Mouse (Mus musculus): ENCODE data around the gene Tcf12. TPM values are rescaled to one million over a fixed set of nuclear protein-coding genes. Genes with fewer than 3 reads are reported as not detected.

The Tcf12 gene
- polyA plus RNA-seq, 1 experiment from 2014 or later: 140 TPM

- Histone ChIP-seq H3K36me3 (no peaks in the 10 kb centered on the region), H3K4me1 (replicated peaks) (peaks cover 7% of the 10 kb centered on the region), H3K27me3 (no peaks in the 10 kb centered on the region), H3K4me2 (replicated peaks) (no peak overlapping the region), H3K9ac (replicated peaks) (no peak overlapping the region), H3K4me3 (replicated peaks) (no peak overlapping the region), H3K27ac (no peak overlapping the region), H3K9me3 (no peaks in the 10 kb centered on the region)
- 88% methylated on average over 1 of the region's 1 CpGs for WGBS
- no peak for ATAC-seq
Measured at GRCm38 (mm10) chr9:71936199-71936598, 175.5 kb downstream of the Tcf12 start.

GRCm38 (mm10) chr9:71934833-71935232, 176.8 kb downstream of the Tcf12 start:
- Histone ChIP-seq H3K27me3 (no peaks in the 10 kb centered on the region), H3K36me3 (no peaks in the 10 kb centered on the region), H3K27ac (no peak overlapping the region), H3K4me3 (replicated peaks) (no peak overlapping the region), H3K4me2 (replicated peaks) (no peak overlapping the region), H3K9ac (replicated peaks) (no peak overlapping the region), H3K4me1 (replicated peaks) (peaks cover 8% of the 10 kb centered on the region), H3K9me3 (no peaks in the 10 kb centered on the region)
- WGBS: 81% methylated on average over 3 of the region's 3 CpGs
- no peak for ATAC-seq

- no peaks in the 10 kb centered on the region for H3K36me3 ChIP-seq
- no peaks in the 10 kb centered on the region for H3K9me3 ChIP-seq
- no peak for ATAC-seq
- H3K4me1 ChIP-seq (replicated peaks): peaks cover 5% of the 10 kb centered on the region
- H3K27me3 ChIP-seq: no peaks in the 10 kb centered on the region
- H3K4me2 ChIP-seq (replicated peaks): no peak overlapping the region
- no peak overlapping the region for H3K4me3 ChIP-seq (replicated peaks)
- no peak overlapping the region for H3K9ac ChIP-seq (replicated peaks)
- no peak overlapping the region for H3K27ac ChIP-seq
Measured at GRCm38 (mm10) chr9:71931965-71932364, 179.7 kb downstream of the Tcf12 start.

- Histone ChIP-seq H3K4me3 (replicated peaks) (no peak overlapping the region), H3K9me3 (no peaks in the 10 kb centered on the region), H3K9ac (replicated peaks) (no peak overlapping the region), H3K4me1 (replicated peaks) (peaks cover 5% of the 10 kb centered on the region), H3K27me3 (no peaks in the 10 kb centered on the region), H3K27ac (no peak overlapping the region), H3K4me2 (replicated peaks) (no peak overlapping the region), H3K36me3 (no peaks in the 10 kb centered on the region)
- ATAC-seq: no peak
- 49% methylated on average over 8 of the region's 8 CpGs for WGBS
Measured at GRCm38 (mm10) chr9:71931358-71931715, 180.3 kb downstream of the Tcf12 start.

GRCm38 (mm10) chr9:71930431-71931357, 181.0 kb downstream of the Tcf12 start:
- WGBS: 78% methylated on average over 3 of the region's 3 CpGs
- ATAC-seq: no peak
- H3K36me3 ChIP-seq: no peaks in the 10 kb centered on the region
- H3K27me3 ChIP-seq: no peaks in the 10 kb centered on the region
- H3K9me3 ChIP-seq: no peaks in the 10 kb centered on the region
- no peak overlapping the region for H3K4me2 ChIP-seq (replicated peaks)
- peaks cover 5% of the 10 kb centered on the region for H3K4me1 ChIP-seq (replicated peaks)
- no peak overlapping the region for H3K27ac ChIP-seq
- no peak overlapping the region for H3K9ac ChIP-seq (replicated peaks)
- H3K4me3 ChIP-seq (replicated peaks): no peak overlapping the region

- no peak; the same call in 1 of the 2 replicates for ATAC-seq
- H3K4me1 ChIP-seq (replicated peaks): peaks cover 28% of the 10 kb centered on the region
- H3K9ac ChIP-seq (replicated peaks): no peak overlapping the region
- H3K27ac ChIP-seq: peak overlapping the region; percentile 77
- no peaks in the 10 kb centered on the region for H3K27me3 ChIP-seq
- H3K36me3 ChIP-seq: no peaks in the 10 kb centered on the region
- H3K9me3 ChIP-seq: no peaks in the 10 kb centered on the region
- no peak overlapping the region for H3K4me2 ChIP-seq (replicated peaks)
- no peak overlapping the region for H3K4me3 ChIP-seq (replicated peaks)
Measured at GRCm38 (mm10) chr9:71916662-71916953, 195.1 kb downstream of the Tcf12 start.

GRCm38 (mm10) chr9:71915871-71916661, 195.6 kb downstream of the Tcf12 start:
- Histone ChIP-seq H3K9ac (replicated peaks) (no peak overlapping the region), H3K27me3 (no peaks in the 10 kb centered on the region), H3K9me3 (no peaks in the 10 kb centered on the region), H3K4me3 (replicated peaks) (no peak overlapping the region), H3K4me2 (replicated peaks) (no peak overlapping the region), H3K4me1 (replicated peaks) (peaks cover 28% of the 10 kb centered on the region), H3K36me3 (no peaks in the 10 kb centered on the region), H3K27ac (peak overlapping the region; percentile 77)
- peak; percentile 91 for ATAC-seq
- 7% methylated on average over 6 of the region's 6 CpGs for WGBS

- Histone ChIP-seq H3K9ac (replicated peaks) (no peak overlapping the region), H3K9me3 (no peaks in the 10 kb centered on the region), H3K27ac (no peak overlapping the region), H3K27me3 (no peaks in the 10 kb centered on the region), H3K4me2 (replicated peaks) (no peak overlapping the region), H3K4me1 (replicated peaks) (no peaks in the 10 kb centered on the region), H3K4me3 (replicated peaks) (no peak overlapping the region), H3K36me3 (peaks cover 12% of the 10 kb centered on the region)
- 87% methylated on average over 2 of the region's 2 CpGs for WGBS
- ATAC-seq: no peak
Measured at GRCm38 (mm10) chr9:71906522-71906921, 205.1 kb downstream of the Tcf12 start.

GRCm38 (mm10) chr9:71898852-71899251, 212.8 kb downstream of the Tcf12 start:
- H3K27ac ChIP-seq: peak overlapping the region; percentile 70
- peaks cover 39% of the 10 kb centered on the region for H3K4me1 ChIP-seq (replicated peaks)
- H3K27me3 ChIP-seq: no peaks in the 10 kb centered on the region
- H3K4me2 ChIP-seq (replicated peaks): peak overlapping the region; percentile 10; the same call in 1 of the 2 replicates
- no peak for ATAC-seq
- H3K4me3 ChIP-seq (replicated peaks): no peak overlapping the region
- no peaks in the 10 kb centered on the region for H3K9me3 ChIP-seq
- H3K9ac ChIP-seq (replicated peaks): no peak overlapping the region
- WGBS: 8% methylated on average over 5 of the region's 5 CpGs
- no peaks in the 10 kb centered on the region for H3K36me3 ChIP-seq

- no peaks in the 10 kb centered on the region for H3K36me3 ChIP-seq
- peak overlapping the region; percentile 70 for H3K27ac ChIP-seq
- peak; percentile 82 for ATAC-seq
- no peak overlapping the region for H3K4me2 ChIP-seq (replicated peaks)
- H3K9ac ChIP-seq (replicated peaks): no peak overlapping the region
- no peak overlapping the region for H3K4me3 ChIP-seq (replicated peaks)
- WGBS: 5% methylated on average over 1 of the region's 1 CpGs
- H3K4me1 ChIP-seq (replicated peaks): peaks cover 51% of the 10 kb centered on the region
- no peaks in the 10 kb centered on the region for H3K9me3 ChIP-seq
- no peaks in the 10 kb centered on the region for H3K27me3 ChIP-seq
Measured at GRCm38 (mm10) chr9:71897399-71897798, 214.3 kb downstream of the Tcf12 start.

GRCm38 (mm10) chr9:71895931-71896724, 215.5 kb downstream of the Tcf12 start:
- Histone ChIP-seq H3K9ac (replicated peaks) (no peak overlapping the region), H3K4me1 (replicated peaks) (peaks cover 60% of the 10 kb centered on the region)
- 5% methylated on average over 2 of the region's 2 CpGs for WGBS

GRCm38 (mm10) chr9:71895291-71895690, 216.4 kb downstream of the Tcf12 start:
- peak overlapping the region; percentile 54 for H3K4me2 ChIP-seq (replicated peaks)
- H3K4me1 ChIP-seq (replicated peaks): peaks cover 62% of the 10 kb centered on the region
- H3K27me3 ChIP-seq: no peaks in the 10 kb centered on the region
- 0 out of 2 replicates have a peak overlapping the region, but pooled peaks have one; percentile 44 for H3K9ac ChIP-seq (replicated peaks)
- no peak for ATAC-seq
- peak overlapping the region; percentile 65; the same call in 1 of the 2 replicates for H3K27ac ChIP-seq
- H3K36me3 ChIP-seq: no peaks in the 10 kb centered on the region
- H3K4me3 ChIP-seq (replicated peaks): peak overlapping the region; percentile 45
- WGBS: 5% methylated on average over 7 of the region's 7 CpGs
- H3K9me3 ChIP-seq: no peaks in the 10 kb centered on the region

More at GRCm38 (mm10) chr9:71895931-71896724, 215.5 kb downstream of the Tcf12 start:
- H3K27ac ChIP-seq: peak overlapping the region; percentile 79
- peak overlapping the region; percentile 36 for H3K4me2 ChIP-seq (replicated peaks)
- no peaks in the 10 kb centered on the region for H3K36me3 ChIP-seq
- ATAC-seq: peak; percentile 73
- H3K4me3 ChIP-seq (replicated peaks): peak overlapping the region; percentile 45
- H3K27me3 ChIP-seq: no peaks in the 10 kb centered on the region
- no peaks in the 10 kb centered on the region for H3K9me3 ChIP-seq
